Mouse (Mus musculus): ENCODE results near the gene Dnah6. TPM values are rescaled to one million over a fixed set of nuclear protein-coding genes. Genes with fewer than 3 reads are reported as not detected.

Dnah6 gene
- total RNA-seq, 2 experiments from 2014 or later, result 0.22 to 0.45 TPM

- DNase-seq, result no peak
- intact Hi-C loops (cut with DNase I), result no loop called here
Observed at GRCm38 (mm10) chr6:73232152-73232584, 10.7 kb upstream of the Dnah6 start.

- no peak for DNase-seq
- intact Hi-C loops (cut with DNase I), result loop anchor here (5.0 to 10.0 kb wide), 4 partner anchors 77 to 574 kb away; no protein-coding TSS in a partner anchor
Observed at GRCm38 (mm10) chr6:73228881-73229280, 7.4 kb upstream of the Dnah6 start.

GRCm38 (mm10) chr6:73228408-73228807 is 7.0 kb upstream of the Dnah6 start:
- DNase-seq, result peak; percentile 19 to 28
- intact Hi-C loops (cut with DNase I), result loop anchor here (5.0 to 10.0 kb wide), 4 partner anchors 76 to 574 kb away; no protein-coding TSS in a partner anchor

- DNase-seq, result peak in 1 of 2 experiments; percentile 47
- intact Hi-C loops (cut with DNase I), result loop anchor here (5.0 to 10.0 kb wide), 4 partner anchors 75 to 573 kb away; no protein-coding TSS in a partner anchor
Observed at GRCm38 (mm10) chr6:73227376-73228158, 6.1 kb upstream of the Dnah6 start.

- peak; percentile 86 to 94 for DNase-seq
- intact Hi-C loops (cut with DNase I), result loop anchor here (10.0 kb wide), 1 partner anchor 568 kb away; no protein-coding TSS in a partner anchor
Observed at GRCm38 (mm10) chr6:73222841-73223526, 1.5 kb upstream of the Dnah6 start.

GRCm38 (mm10) chr6:73221958-73222735 is 696 bp upstream of the Dnah6 start:
- intact Hi-C loops (cut with DNase I), result loop anchor here (10.0 kb wide), 1 partner anchor 567 kb away; no protein-coding TSS in a partner anchor
- DNase-seq, result peak; percentile 16 to 48

GRCm38 (mm10) chr6:73211602-73212001 is 9.8 kb downstream of the Dnah6 start:
- no peak for DNase-seq
- intact Hi-C loops (cut with DNase I), result no loop called here

GRCm38 (mm10) chr6:73211036-73211435 is 10.4 kb downstream of the Dnah6 start:
- DNase-seq, result no peak
- intact Hi-C loops (cut with DNase I), result no loop called here

- DNase-seq, result no peak
- intact Hi-C loops (cut with DNase I), result no loop called here
Observed at GRCm38 (mm10) chr6:73210445-73210972, 10.9 kb downstream of the Dnah6 start.

GRCm38 (mm10) chr6:73209598-73209997 is 11.9 kb downstream of the Dnah6 start:
- DNase-seq, result no peak
- intact Hi-C loops (cut with DNase I), result no loop called here

- intact Hi-C loops (cut with DNase I), result no loop called here
Observed at GRCm38 (mm10) chr6:73204937-73205336, 16.5 kb downstream of the Dnah6 start.

GRCm38 (mm10) chr6:73203724-73204123 is 17.7 kb downstream of the Dnah6 start:
- DNase-seq, result no peak
- intact Hi-C loops (cut with DNase I), result no loop called here

More at GRCm38 (mm10) chr6:73204937-73205336, 16.5 kb downstream of the Dnah6 start:
- DNase-seq, result no peak

GRCm38 (mm10) chr6:73195291-73195690 is 26.2 kb downstream of the Dnah6 start:
- no peak for DNase-seq
- intact Hi-C loops (cut with DNase I), result no loop called here

- DNase-seq, result no peak
- intact Hi-C loops (cut with DNase I), result no loop called here
Observed at GRCm38 (mm10) chr6:73190756-73191155, 30.7 kb downstream of the Dnah6 start.

- intact Hi-C loops (cut with DNase I), result no loop called here
- no peak for DNase-seq
Observed at GRCm38 (mm10) chr6:73184276-73184675, 37.2 kb downstream of the Dnah6 start.

- no peak for DNase-seq
Observed at GRCm38 (mm10) chr6:73182987-73183386, 38.5 kb downstream of the Dnah6 start.

GRCm38 (mm10) chr6:73182410-73182809 is 39.0 kb downstream of the Dnah6 start:
- intact Hi-C loops (cut with DNase I), result no loop called here
- DNase-seq, result no peak

More at GRCm38 (mm10) chr6:73182987-73183386, 38.5 kb downstream of the Dnah6 start:
- intact Hi-C loops (cut with DNase I), result no loop called here

GRCm38 (mm10) chr6:73182006-73182405 is 39.4 kb downstream of the Dnah6 start:
- intact Hi-C loops (cut with DNase I), result no loop called here
- DNase-seq, result no peak

GRCm38 (mm10) chr6:73175156-73175555 is 46.3 kb downstream of the Dnah6 start:
- no peak for DNase-seq
- intact Hi-C loops (cut with DNase I), result no loop called here

GRCm38 (mm10) chr6:73167230-73167629 is 54.2 kb downstream of the Dnah6 start:
- intact Hi-C loops (cut with DNase I), result no loop called here
- no peak for DNase-seq
